Mouse (Mus musculus): ENCODE data around the gene Ntn1.

The Ntn1 gene

GRCm38 (mm10) chr11:68400727-68401219 is at the start of gene Ntn1:
Gene Ntn1 (minus strand): TSS chr11:68400823.
- in situ Hi-C loops (cut with MboI; ENCODE audit: low sequenced_read_pairs), result loop anchor here (10.0 kb wide), 1 partner anchor 386 kb away; no protein-coding TSS in a partner anchor

- in situ Hi-C loops (cut with MboI; ENCODE audit: low sequenced_read_pairs), result no loop called here
These were observed 47.7 kb upstream of the Ntn1 start for GRCm38 (mm10) chr11:68448356-68448755.

- in situ Hi-C loops (cut with MboI; ENCODE audit: low sequenced_read_pairs), result no loop called here
These were observed 46.6 kb upstream of the Ntn1 start for GRCm38 (mm10) chr11:68447242-68447641.

- in situ Hi-C loops (cut with MboI; ENCODE audit: low sequenced_read_pairs), result no loop called here
These were observed 45.9 kb upstream of the Ntn1 start for GRCm38 (mm10) chr11:68446547-68446946.

GRCm38 (mm10) chr11:68445901-68446300 is 45.3 kb upstream of the Ntn1 start:
- in situ Hi-C loops (cut with MboI; ENCODE audit: low sequenced_read_pairs), result no loop called here

DNA sequence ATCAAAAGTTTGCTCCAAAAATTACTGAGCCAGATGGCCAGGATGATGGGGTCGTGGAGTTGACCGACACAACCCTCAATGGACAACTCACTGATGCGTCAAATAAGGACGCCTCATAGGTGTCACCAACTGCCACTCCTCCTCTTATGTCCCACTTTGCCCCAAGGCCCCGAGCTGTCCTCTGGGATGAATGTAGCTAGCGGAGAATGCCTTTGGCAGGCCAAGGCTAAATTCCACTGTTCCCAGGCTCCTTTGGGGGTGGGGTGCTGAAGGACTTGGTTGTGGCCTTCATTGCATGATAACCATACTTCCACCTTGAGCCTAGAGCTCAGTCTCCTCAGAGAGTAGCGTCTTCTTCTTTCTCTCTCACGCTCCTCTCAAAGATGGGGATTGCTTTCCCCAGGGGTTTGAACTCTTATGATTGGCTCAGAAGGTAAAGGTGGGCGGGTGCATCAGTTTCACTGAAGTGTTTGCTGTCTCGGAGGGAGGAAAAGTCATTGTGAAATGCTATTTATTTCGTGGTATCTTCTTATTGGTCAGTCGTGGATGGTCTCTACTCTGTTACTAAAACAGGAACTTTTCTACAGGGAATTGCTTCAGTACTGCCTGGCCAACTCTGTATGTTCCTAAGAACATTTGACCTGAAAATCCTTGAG is 42.5 kb upstream of the Ntn1 start:
- in situ Hi-C loops (cut with MboI; ENCODE audit: low sequenced_read_pairs), result no loop called here

GRCm38 (mm10) chr11:68442346-68442745 is 41.7 kb upstream of the Ntn1 start:
- in situ Hi-C loops (cut with MboI; ENCODE audit: low sequenced_read_pairs), result no loop called here

- in situ Hi-C loops (cut with MboI; ENCODE audit: low sequenced_read_pairs), result no loop called here
These were observed 40.3 kb upstream of the Ntn1 start for GRCm38 (mm10) chr11:68440965-68441364.

GRCm38 (mm10) chr11:68440100-68440499 is 39.5 kb upstream of the Ntn1 start:
- in situ Hi-C loops (cut with MboI; ENCODE audit: low sequenced_read_pairs), result no loop called here

GRCm38 (mm10) chr11:68436376-68436775 is 35.8 kb upstream of the Ntn1 start:
- in situ Hi-C loops (cut with MboI; ENCODE audit: low sequenced_read_pairs), result no loop called here

DNA sequence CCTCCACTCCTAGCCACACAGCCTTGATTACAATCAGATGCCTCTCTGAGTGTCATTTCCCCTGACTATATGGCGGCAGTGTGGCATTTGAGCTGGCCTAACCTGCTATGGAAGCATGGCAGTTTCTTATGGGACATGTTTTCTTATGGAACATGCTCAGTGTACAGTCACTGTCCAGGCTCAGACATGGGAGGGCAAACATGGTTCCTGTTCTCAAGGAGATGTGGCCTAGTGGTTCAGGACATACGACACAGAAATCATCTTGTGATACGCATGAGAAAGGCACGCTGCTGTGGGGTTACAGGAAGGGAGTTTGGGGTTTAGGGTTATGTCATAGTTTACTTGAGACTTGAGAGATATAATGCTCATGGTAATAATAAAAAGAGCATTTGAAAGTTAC is 35.0 kb upstream of the Ntn1 start:
- in situ Hi-C loops (cut with MboI; ENCODE audit: low sequenced_read_pairs), result no loop called here

DNA sequence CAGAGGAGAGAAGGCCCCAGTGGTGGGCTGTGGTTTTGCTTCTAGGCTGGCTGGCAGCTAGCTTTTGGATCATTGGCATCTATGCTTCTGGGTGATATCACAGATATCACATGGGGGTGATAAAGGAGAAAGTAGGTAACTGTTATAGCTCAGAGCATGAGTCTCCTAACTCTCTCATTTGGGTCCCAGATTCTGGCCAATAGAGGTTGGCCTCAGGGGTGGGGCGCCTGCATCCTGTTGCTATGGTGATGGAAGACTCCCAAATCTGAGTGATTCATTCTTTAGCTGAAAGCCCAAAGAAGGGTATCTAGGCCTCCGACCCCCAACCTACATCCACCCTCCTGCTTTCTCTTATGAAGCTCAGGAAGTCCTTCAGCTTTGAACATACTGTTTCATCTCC is 34.1 kb upstream of the Ntn1 start:
- in situ Hi-C loops (cut with MboI; ENCODE audit: low sequenced_read_pairs), result no loop called here

DNA sequence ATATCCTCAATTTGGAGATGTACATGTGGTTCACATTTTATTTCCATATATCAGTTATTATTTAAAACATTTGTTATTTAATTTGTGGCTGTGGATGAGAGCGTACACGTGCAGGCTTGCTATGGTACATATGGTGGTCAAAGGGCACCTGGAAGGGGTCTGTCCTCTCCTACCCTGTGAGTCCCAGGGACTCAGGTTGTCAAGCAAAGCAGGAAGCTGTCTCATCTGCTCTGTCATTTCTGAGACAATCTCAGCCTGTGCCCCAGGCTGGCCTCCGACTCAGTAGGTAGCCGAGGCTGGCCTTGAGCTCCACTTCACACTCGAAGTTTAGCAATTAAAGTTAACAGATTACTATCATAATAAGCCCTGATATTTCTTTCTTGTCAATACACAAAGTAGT is 32.9 kb upstream of the Ntn1 start:
- in situ Hi-C loops (cut with MboI; ENCODE audit: low sequenced_read_pairs), result no loop called here

DNA sequence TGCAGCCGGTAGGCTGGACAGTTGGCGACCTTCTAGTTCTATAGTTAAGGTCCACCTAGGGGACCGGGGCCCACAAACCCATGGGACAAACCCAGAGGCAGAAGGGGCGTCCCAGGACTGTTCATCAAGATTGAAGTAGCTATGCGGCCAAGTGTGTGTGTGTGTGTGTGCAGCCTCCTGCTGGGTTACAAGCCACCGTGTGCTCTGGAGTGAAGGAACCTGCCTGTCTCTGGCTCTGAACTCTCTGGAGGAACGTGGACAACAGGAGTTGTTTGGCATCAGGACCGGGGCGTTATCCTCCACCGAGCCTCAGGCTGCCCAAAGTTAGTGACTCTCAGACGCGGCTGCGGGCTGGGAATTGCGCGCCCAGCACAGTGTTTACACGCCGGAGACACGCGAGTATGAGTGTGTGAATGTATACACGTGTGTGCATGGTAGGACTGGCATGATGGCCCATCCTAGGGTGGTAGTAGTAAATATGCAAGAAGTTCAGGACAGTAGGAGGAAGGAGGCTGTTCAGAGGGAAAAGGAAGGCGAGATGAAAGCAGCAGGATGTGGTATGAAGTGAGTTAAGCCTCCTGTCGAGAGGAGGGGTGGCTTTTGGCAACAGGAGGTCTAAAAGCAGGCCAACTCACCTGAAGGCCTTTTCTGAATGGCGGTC is 31.9 kb upstream of the Ntn1 start:
- in situ Hi-C loops (cut with MboI; ENCODE audit: low sequenced_read_pairs), result no loop called here

GRCm38 (mm10) chr11:68431699-68432360 is 31.2 kb upstream of the Ntn1 start, which contains the start of gene Pik3r5:
Gene Pik3r5 (plus strand): TSS chr11:68432121.
- in situ Hi-C loops (cut with MboI; ENCODE audit: low sequenced_read_pairs), result no loop called here

DNA sequence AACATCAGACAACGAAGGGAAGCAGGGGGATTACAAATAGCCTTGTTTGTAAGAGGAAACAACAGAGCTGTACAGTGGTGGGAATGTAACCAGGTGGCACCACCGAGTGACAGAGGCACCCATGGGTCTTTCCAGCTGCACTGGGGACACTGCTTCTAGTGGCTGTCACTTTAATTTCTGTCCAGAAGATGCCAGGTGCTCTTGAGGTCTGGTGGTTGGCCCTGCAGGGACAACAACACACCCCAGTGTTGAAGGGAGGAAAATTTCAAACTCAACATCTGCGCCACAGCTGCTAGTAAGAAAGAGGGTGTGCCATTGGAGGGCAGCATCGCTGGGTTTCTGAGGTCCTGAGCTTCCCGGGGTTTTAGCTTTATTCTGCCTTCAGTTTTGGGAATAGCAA is 30.0 kb upstream of the Ntn1 start:
- in situ Hi-C loops (cut with MboI; ENCODE audit: low sequenced_read_pairs), result no loop called here

GRCm38 (mm10) chr11:68427083-68427570 is 26.5 kb upstream of the Ntn1 start:
- in situ Hi-C loops (cut with MboI; ENCODE audit: low sequenced_read_pairs), result no loop called here

- in situ Hi-C loops (cut with MboI; ENCODE audit: low sequenced_read_pairs), result no loop called here
These were observed 25.1 kb upstream of the Ntn1 start for GRCm38 (mm10) chr11:68425492-68426315.

DNA sequence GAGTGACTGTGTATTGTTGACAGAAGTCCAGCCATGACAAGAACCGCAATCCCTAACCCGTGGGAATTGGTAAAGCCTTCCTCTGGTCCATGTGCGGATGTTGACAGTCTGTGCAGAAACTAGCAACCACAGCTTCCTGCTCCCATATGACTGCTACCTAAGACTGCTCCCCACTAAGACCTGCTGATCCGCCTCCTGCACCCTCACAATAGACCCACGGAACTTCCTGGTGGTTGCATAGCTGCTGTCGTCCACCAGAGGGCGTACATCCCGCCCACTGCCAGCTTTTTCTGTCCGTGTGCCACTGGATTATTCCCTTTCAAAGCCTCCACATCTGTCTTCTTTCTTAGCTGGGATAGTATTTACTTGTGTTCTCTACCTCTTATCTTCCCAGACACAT is 17.2 kb upstream of the Ntn1 start:
- in situ Hi-C loops (cut with MboI; ENCODE audit: low sequenced_read_pairs), result no loop called here

DNA sequence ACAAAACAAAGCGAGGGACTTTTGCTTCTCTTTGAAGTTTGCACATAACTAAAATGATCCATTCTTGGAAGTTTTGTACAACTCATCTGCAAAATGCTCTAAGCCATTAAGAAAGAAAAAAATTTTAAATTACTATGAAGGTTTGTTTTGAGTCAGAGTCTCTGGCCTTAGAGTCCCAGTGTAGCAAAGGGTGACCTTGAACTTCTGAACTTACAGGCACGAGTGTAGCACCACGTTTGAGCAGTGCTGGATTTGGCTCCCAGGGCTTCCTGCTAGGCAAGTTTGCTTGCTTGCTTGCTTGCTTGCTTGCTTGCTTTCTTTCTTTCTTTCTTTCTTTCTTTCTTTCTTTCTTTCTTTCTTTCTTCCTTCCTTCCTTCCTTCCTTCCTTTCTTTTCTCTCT is 16.4 kb upstream of the Ntn1 start:
- in situ Hi-C loops (cut with MboI; ENCODE audit: low sequenced_read_pairs), result no loop called here

- in situ Hi-C loops (cut with MboI; ENCODE audit: low sequenced_read_pairs), result loop anchor here (10.0 kb wide), 1 partner anchor 393 kb away; no protein-coding TSS in a partner anchor
These were observed 7.5 kb upstream of the Ntn1 start for GRCm38 (mm10) chr11:68408127-68408526.

Measured in CH12F3 (cell line).